Comparison of ENCODE assay signal across 15 mouse cellular contexts in genomic region chr1:141429675-141430074, GRCm38 (mm10).
DNase-seq lines count a peak whose midpoint lies in the region; ATAC-seq lines count a peak whose summit lies in the region.
"Had no signal": no experiment of that assay in that cellular context is flagged by ENCODE, and none has a peak within 500 bp of the region (broad histone marks: within the 10 kb centered on the region; RNA-seq: fewer than 3 reads in every experiment).

No protein-coding gene starts in this region.

- ATAC-seq in midbrain, embryonic 14.5 days (ENCODE audit: low FRiP score, low TSS enrichment) = no peak

- H3K4me1 ChIP-seq in midbrain, embryonic 14.5 days (ENCODE audit: control insufficient read depth, insufficient read depth, low read length) = no peaks in the 10 kb centered on the region
- H3K4me1 ChIP-seq: embryonic facial prominence, embryonic 12.5 days; forebrain, embryonic 15.5 days; liver, embryonic 13.5 days had no signal

- 87% methylated on average over 4 of the region's 4 CpGs for WGBS in midbrain, embryonic 14.5 days

- H3K4me3 ChIP-seq in midbrain, embryonic 14.5 days (replicated peaks; ENCODE audit: low read depth, low read length) = no peak overlapping the region
- H3K4me3 ChIP-seq: embryonic facial prominence, embryonic 12.5 days; forebrain, embryonic 15.5 days; liver, embryonic 13.5 days had no signal

- no peaks in the 10 kb centered on the region for H3K36me3 ChIP-seq in midbrain, embryonic 14.5 days (ENCODE audit: control insufficient read depth, insufficient read depth, low read length)
- H3K36me3 ChIP-seq: embryonic facial prominence, embryonic 12.5 days; forebrain, embryonic 15.5 days; liver, embryonic 13.5 days had no signal

- intact Hi-C loops in heart, postnatal 10 days (cut with DNase I) = no loop called here
- intact Hi-C loops in heart, postnatal 14 days (cut with DNase I) = no loop called here
- intact Hi-C loops in gastrocnemius, postnatal 36 days (cut with DNase I) = no loop called here

- H3K9ac ChIP-seq in midbrain, embryonic 14.5 days (replicated peaks; ENCODE audit: low read length) = no peak overlapping the region
- H3K9ac ChIP-seq: embryonic facial prominence, embryonic 12.5 days; forebrain, embryonic 15.5 days; liver, embryonic 13.5 days had no signal

- no peak overlapping the region for H3K4me2 ChIP-seq in midbrain, embryonic 14.5 days (ENCODE audit: low read length)
- H3K4me2 ChIP-seq: embryonic facial prominence, embryonic 12.5 days; forebrain, embryonic 15.5 days; liver, embryonic 13.5 days had no signal

- H3K9me3 ChIP-seq in midbrain, embryonic 14.5 days (ENCODE audit: control insufficient read depth, low read length) = no peaks in the 10 kb centered on the region
- H3K9me3 ChIP-seq: embryonic facial prominence, embryonic 12.5 days; forebrain, embryonic 15.5 days; liver, embryonic 13.5 days had no signal

- H3K27me3 ChIP-seq in midbrain, embryonic 14.5 days (ENCODE audit: control insufficient read depth, insufficient read depth, low read length) = no peaks in the 10 kb centered on the region
- H3K27me3 ChIP-seq: embryonic facial prominence, embryonic 12.5 days; forebrain, embryonic 15.5 days; liver, embryonic 13.5 days had no signal

- peak; percentile 5 to 7 for DNase-seq in heart, postnatal 10 days
- DNase-seq in heart, postnatal 14 days = no peak
- DNase-seq in adrenal gland, postnatal 36 days = peak; percentile 60 to 67
- peak; percentile 52 for DNase-seq in layer of hippocampus, adult 9-10 months (ENCODE audit: low spot score)
- DNase-seq in right cerebral cortex, adult 2 months (ENCODE audit: low spot score in 2 of 2) = peak; percentile 58 to 73
- no peak for DNase-seq in gastrocnemius, postnatal 36 days
- DNase-seq in midbrain, embryonic 14.5 days = no peak
- no peak for DNase-seq in cerebellum, adult 18-20 months
- DNase-seq: cerebellum, adult 11-12 months; heart, adult 11 months; liver, embryonic 13.5 days; thymus, postnatal 14 days had no signal

- H3K27ac ChIP-seq in midbrain, embryonic 14.5 days (replicated peaks; ENCODE audit: low read depth, low read length) = no peak overlapping the region
- H3K27ac ChIP-seq: embryonic facial prominence, embryonic 12.5 days; forebrain, embryonic 15.5 days; liver, embryonic 13.5 days; macrophage had no signal

Comparison
In these comparisons a context has a peak if more than half of its experiments do, and no peak if none do; other contexts are left out.
1. DNase-seq: peak in heart, postnatal 10 days (2 of 2), adrenal gland, postnatal 36 days (2 of 2), layer of hippocampus, adult 9-10 months (single experiment) and right cerebral cortex, adult 2 months (2 of 2); none in heart, postnatal 14 days (0 of 2), gastrocnemius, postnatal 36 days (0 of 2), midbrain, embryonic 14.5 days (single experiment) and cerebellum, adult 18-20 months (0 of 2).